Mouse (Mus musculus): ENCODE measurements around the gene Ddx27. TPM values are rescaled to one million over a fixed set of nuclear protein-coding genes. Genes with fewer than 3 reads are reported as not detected.
A peak's percentile ranks its signal among the peaks of the same experiment; 100 is the strongest.

Gene Ddx27
- polyA plus RNA-seq, 1 experiment from 2014 or later, result 21.8 TPM

GRCm38 (mm10) chr2:167071641-167072601 is 56.9 kb downstream of the Ddx27 start:
- 6% methylated on average over 22 of the region's 22 CpGs for WGBS
- Histone ChIP-seq H3K27ac (replicated peaks) (no peak overlapping the region), H3K4me2 (replicated peaks; ENCODE audit: low read depth) (peak overlapping the region; percentile 62), H3K9me3 (ENCODE audit: control insufficient read depth, low read length) (no peaks in the 10 kb centered on the region), H3K4me3 (ENCODE audit: low read depth, low read length) (peak overlapping the region; percentile 43), H3K36me3 (ENCODE audit: control insufficient read depth, insufficient read depth, low read length) (no peaks in the 10 kb centered on the region; the same call in 1 of the 2 replicates), H3K9ac (ENCODE audit: low read length) (peak overlapping the region; percentile 57), H3K27me3 (ENCODE audit: control insufficient read depth, insufficient read depth, low read length) (no peaks in the 10 kb centered on the region), H3K4me1 (replicated peaks; ENCODE audit: control insufficient read depth, insufficient read depth) (no peaks in the 10 kb centered on the region)
- TF ChIP-seq EP300 (optimal IDR thresholded peaks at IDR 0.05) (no peak), CTCF (IDR thresholded peaks at IDR 0.05; ENCODE audit: low read depth) (peak; percentile 100)
- ATAC-seq (ENCODE audit: low FRiP score, low TSS enrichment) (peak; percentile 90), DNase-seq (ENCODE audit: low spot score) (peak; percentile 95)

DNA sequence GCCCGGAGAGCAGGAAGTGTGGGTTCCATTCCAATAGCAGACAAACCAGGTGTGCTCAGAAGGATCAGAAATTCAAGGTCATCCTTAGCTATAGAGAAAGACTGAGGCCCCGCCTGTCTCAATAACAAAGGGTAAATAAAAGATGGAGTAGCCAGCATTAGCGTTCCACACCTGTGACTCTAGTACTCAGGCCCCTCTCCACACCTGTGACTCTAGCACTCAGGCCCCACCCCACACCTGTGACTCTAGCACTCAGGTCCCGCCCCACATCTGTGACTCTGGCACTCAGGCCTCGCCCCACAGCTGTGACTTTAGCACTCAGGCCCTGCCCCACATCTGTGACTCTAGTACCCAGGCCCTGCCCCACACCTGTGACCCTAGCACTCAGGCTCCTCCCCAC is 59.6 kb downstream of the Ddx27 start:
- WGBS, result 84% methylated on average over 5 of the region's 5 CpGs
- DNase-seq (ENCODE audit: low spot score) (no peak), ATAC-seq (ENCODE audit: low FRiP score, low TSS enrichment) (no peak)
- Histone ChIP-seq H3K9ac (ENCODE audit: low read length) (no peak overlapping the region), H3K27ac (replicated peaks) (no peak overlapping the region), H3K36me3 (ENCODE audit: control insufficient read depth, insufficient read depth, low read length) (no peaks in the 10 kb centered on the region), H3K9me3 (ENCODE audit: control insufficient read depth, low read length) (no peaks in the 10 kb centered on the region), H3K27me3 (ENCODE audit: control insufficient read depth, insufficient read depth, low read length) (no peaks in the 10 kb centered on the region), H3K4me2 (replicated peaks; ENCODE audit: low read depth) (no peak overlapping the region), H3K4me1 (replicated peaks; ENCODE audit: control insufficient read depth, insufficient read depth) (no peaks in the 10 kb centered on the region; the same call in 1 of the 2 replicates), H3K4me3 (ENCODE audit: low read depth, low read length) (no peak overlapping the region)
- no peak for TF ChIP-seq EP300 (optimal IDR thresholded peaks at IDR 0.05)
- no peak for TF ChIP-seq CTCF (IDR thresholded peaks at IDR 0.05; ENCODE audit: low read depth)

GRCm38 (mm10) chr2:167076352-167076751 is 61.4 kb downstream of the Ddx27 start:
- Histone ChIP-seq H3K9ac (ENCODE audit: low read length) (no peak overlapping the region), H3K27me3 (ENCODE audit: control insufficient read depth, insufficient read depth, low read length) (no peaks in the 10 kb centered on the region), H3K36me3 (ENCODE audit: control insufficient read depth, insufficient read depth, low read length) (no peaks in the 10 kb centered on the region), H3K9me3 (ENCODE audit: control insufficient read depth, low read length) (no peaks in the 10 kb centered on the region), H3K4me1 (replicated peaks; ENCODE audit: control insufficient read depth, insufficient read depth) (no peaks in the 10 kb centered on the region; the same call in 1 of the 2 replicates), H3K4me2 (replicated peaks; ENCODE audit: low read depth) (no peak overlapping the region), H3K27ac (replicated peaks) (no peak overlapping the region), H3K4me3 (ENCODE audit: low read depth, low read length) (no peak overlapping the region)
- WGBS, result 95% methylated on average over 4 of the region's 4 CpGs
- TF ChIP-seq CTCF (IDR thresholded peaks at IDR 0.05; ENCODE audit: low read depth), result no peak
- no peak for TF ChIP-seq EP300 (optimal IDR thresholded peaks at IDR 0.05)
- ATAC-seq (ENCODE audit: low FRiP score, low TSS enrichment) (no peak), DNase-seq (ENCODE audit: low spot score) (no peak)

- WGBS, result 80% methylated on average over 2 of the region's 2 CpGs
- no peaks in the 10 kb centered on the region; the same call in 1 of the 2 replicates for H3K4me1 ChIP-seq (replicated peaks; ENCODE audit: control insufficient read depth, insufficient read depth)
- H3K9me3 ChIP-seq (ENCODE audit: control insufficient read depth, low read length), result no peaks in the 10 kb centered on the region
- H3K36me3 ChIP-seq (ENCODE audit: control insufficient read depth, insufficient read depth, low read length), result no peaks in the 10 kb centered on the region
- TF ChIP-seq CTCF (IDR thresholded peaks at IDR 0.05; ENCODE audit: low read depth) (no peak), EP300 (optimal IDR thresholded peaks at IDR 0.05) (no peak)
- H3K9ac ChIP-seq (ENCODE audit: low read length), result no peak overlapping the region
- no peak overlapping the region for H3K4me2 ChIP-seq (replicated peaks; ENCODE audit: low read depth)
- no peak overlapping the region for H3K4me3 ChIP-seq (ENCODE audit: low read depth, low read length)
- ATAC-seq (ENCODE audit: low FRiP score, low TSS enrichment), result no peak
- no peaks in the 10 kb centered on the region for H3K27me3 ChIP-seq (ENCODE audit: control insufficient read depth, insufficient read depth, low read length)
- DNase-seq (ENCODE audit: low spot score), result no peak
- H3K27ac ChIP-seq (replicated peaks), result no peak overlapping the region
Observed at GRCm38 (mm10) chr2:167076759-167077158, 61.8 kb downstream of the Ddx27 start.

DNA sequence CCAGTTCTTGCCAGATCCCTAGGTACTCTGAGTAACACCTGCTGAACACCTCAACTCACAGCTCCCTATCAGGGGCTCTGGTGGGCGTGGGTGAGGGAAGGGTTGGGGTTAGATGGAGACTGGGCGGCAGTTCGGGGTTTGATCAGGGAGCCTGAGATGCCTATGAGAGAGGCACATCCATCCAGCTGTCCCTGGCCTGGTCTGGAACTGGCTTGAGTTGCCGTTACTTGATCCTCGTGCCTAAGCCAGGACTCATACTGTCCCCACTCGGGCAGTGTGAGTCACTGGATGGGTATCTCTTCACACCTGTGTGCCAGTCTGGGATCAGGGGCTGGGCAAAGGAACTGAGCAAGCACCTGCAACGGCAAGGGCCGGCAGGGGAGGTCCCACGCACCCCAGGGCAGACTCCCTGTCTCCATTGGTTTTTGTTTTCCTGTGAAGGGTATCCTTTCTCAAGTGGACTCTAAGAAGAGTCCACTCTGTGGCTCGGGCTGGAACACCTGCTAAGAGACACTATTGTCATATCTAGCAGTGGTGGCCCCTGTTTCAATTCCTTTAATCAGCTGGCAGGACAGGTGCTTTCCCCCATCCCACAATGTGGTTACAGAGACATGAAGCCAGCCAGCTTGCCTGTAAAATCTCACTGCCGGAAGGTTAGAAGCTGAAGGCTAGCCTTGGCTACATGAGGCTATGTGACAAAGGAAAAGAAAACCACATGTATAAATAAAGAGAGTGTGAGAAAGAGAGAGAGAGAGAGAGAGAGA is 62.4 kb downstream of the Ddx27 start:
- no peak overlapping the region for H3K4me3 ChIP-seq (ENCODE audit: low read depth, low read length)
- H3K9me3 ChIP-seq (ENCODE audit: control insufficient read depth, low read length), result no peaks in the 10 kb centered on the region
- TF ChIP-seq EP300 (optimal IDR thresholded peaks at IDR 0.05), result no peak
- no peak for TF ChIP-seq CTCF (IDR thresholded peaks at IDR 0.05; ENCODE audit: low read depth)
- no peaks in the 10 kb centered on the region for H3K27me3 ChIP-seq (ENCODE audit: control insufficient read depth, insufficient read depth, low read length)
- H3K4me2 ChIP-seq (replicated peaks; ENCODE audit: low read depth), result no peak overlapping the region
- WGBS, result 81% methylated on average over 11 of the region's 11 CpGs
- H3K27ac ChIP-seq (replicated peaks), result no peak overlapping the region
- no peaks in the 10 kb centered on the region; the same call in 1 of the 2 replicates for H3K4me1 ChIP-seq (replicated peaks; ENCODE audit: control insufficient read depth, insufficient read depth)
- DNase-seq (ENCODE audit: low spot score), result no peak
- H3K36me3 ChIP-seq (ENCODE audit: control insufficient read depth, insufficient read depth, low read length), result no peaks in the 10 kb centered on the region
- no peak overlapping the region for H3K9ac ChIP-seq (ENCODE audit: low read length)
- ATAC-seq (ENCODE audit: low FRiP score, low TSS enrichment), result no peak

Data from stomach, postnatal 0 days (tissue).